8 mouse cellular contexts compared by ENCODE assay signal in genomic region chr9:108824755-108825413, GRCm38 (mm10). TPM values are rescaled to one million over a fixed set of nuclear protein-coding genes. Genes with fewer than 3 reads are reported as not detected.
A peak's percentile ranks its signal among the peaks of the same experiment; 100 is the strongest.
DNase-seq lines count a peak whose midpoint lies in the region; ATAC-seq lines count a peak whose summit lies in the region.

No protein-coding gene starts in this region.

- peak; percentile 91 for ATAC-seq in hindbrain, embryonic 16.5 days
- ATAC-seq in midbrain, embryonic 11.5 days (ENCODE audit: low FRiP score) = peak; percentile 83
- no peak for ATAC-seq in erythroid progenitor cell, adult 5-6 weeks (replicated peaks; ENCODE audit: low FRiP score, poor library complexity, severe bottlenecking)

- peaks cover 20% of the 10 kb centered on the region for H3K4me1 ChIP-seq in hindbrain, embryonic 16.5 days (ENCODE audit: control insufficient read depth, insufficient read depth, low read depth, low read length)
- H3K4me1 ChIP-seq in midbrain, embryonic 11.5 days (ENCODE audit: control insufficient read depth, insufficient read depth, low read length) = peaks cover 21% of the 10 kb centered on the region

- peak overlapping the region; percentile 90 for H3K27ac ChIP-seq in hindbrain, embryonic 16.5 days (ENCODE audit: low read depth, low read length)
- peak overlapping the region; percentile 35; the same call in 1 of the 2 replicates for H3K27ac ChIP-seq in midbrain, embryonic 11.5 days (ENCODE audit: low read depth, low read length)

- peak overlapping the region; percentile 88 for H3K9ac ChIP-seq in hindbrain, embryonic 16.5 days (ENCODE audit: low read depth, low read length)
- peak overlapping the region; percentile 28; the same call in 1 of the 2 replicates for H3K9ac ChIP-seq in midbrain, embryonic 11.5 days (ENCODE audit: low read length)

- peaks cover 2% of the 10 kb centered on the region for H3K27me3 ChIP-seq in hindbrain, embryonic 16.5 days (replicated peaks; ENCODE audit: control insufficient read depth, insufficient read depth, low read length)
- peaks cover 48% of the 10 kb centered on the region for H3K27me3 ChIP-seq in midbrain, embryonic 11.5 days (ENCODE audit: control insufficient read depth, insufficient read depth, low read length)

- peak overlapping the region; percentile 78 for H3K4me3 ChIP-seq in hindbrain, embryonic 16.5 days (ENCODE audit: low read length)
- H3K4me3 ChIP-seq in midbrain, embryonic 11.5 days (ENCODE audit: low read depth, low read length) = peak overlapping the region; percentile 66

- H3K36me3 ChIP-seq in hindbrain, embryonic 16.5 days (ENCODE audit: control insufficient read depth, insufficient read depth, low read length) = peaks cover 23% of the 10 kb centered on the region
- H3K36me3 ChIP-seq in midbrain, embryonic 11.5 days (ENCODE audit: control insufficient read depth, insufficient read depth, low read length) = no peaks in the 10 kb centered on the region

- H3K9me3 ChIP-seq in hindbrain, embryonic 16.5 days (ENCODE audit: control insufficient read depth, low read length) = no peaks in the 10 kb centered on the region
- no peaks in the 10 kb centered on the region for H3K9me3 ChIP-seq in midbrain, embryonic 11.5 days (ENCODE audit: control insufficient read depth, low read length)

- under 1% methylated on average over 31 of the region's 31 CpGs for WGBS in hindbrain, embryonic 16.5 days
- under 1% methylated on average over 31 of the region's 31 CpGs for WGBS in midbrain, embryonic 11.5 days

- peak overlapping the region; percentile 80 for H3K4me2 ChIP-seq in hindbrain, embryonic 16.5 days (ENCODE audit: low read length)
- peak overlapping the region; percentile 79 for H3K4me2 ChIP-seq in midbrain, embryonic 11.5 days

- DNase-seq in adrenal gland, adult 2 months = peak; percentile 42
- DNase-seq in adrenal gland, postnatal 36 days = no peak
- DNase-seq in embryo, embryonic 11.5 days (ENCODE audit: low read depth, low spot score) = peak; percentile 40
- DNase-seq in midbrain, embryonic 11.5 days (ENCODE audit: low spot score, missing footprints) = peak; percentile 97
- peak; percentile 95 for DNase-seq in telencephalon, adult 2 months (ENCODE audit: low read depth, low spot score)
- no peak for DNase-seq in B cell, adult 2 months

RNA-seq across cellular contexts. Expression of gene Celsr3, which starts 1.2 kb away (rescaled TPM):
- 1 to 10 TPM; 2.2 to 2.3 TPM for total RNA-seq in adrenal gland, adult 2 months (2021)
- 4.9 and 7.2 TPM in 2 replicates for polyA plus RNA-seq in adrenal gland, adult 2 months (2012; rRNA removed)
- total RNA-seq in adrenal gland, postnatal 36 days (2021) = 1 to 10 TPM; 3.0 to 5.8 TPM
- polyA plus RNA-seq in hindbrain, embryonic 16.5 days (2015; fragmentation: Nextera tagmentation; extraction: Ambion mirVana) = 11.6 and 12.8 TPM in 2 replicates
- 5.4 and 6.4 TPM in 2 replicates for polyA plus RNA-seq in midbrain, embryonic 11.5 days (2014; fragmentation: Nextera tagmentation; extraction: Ambion mirVana)
- 2.9 and 4.3 TPM in 2 replicates for total RNA-seq in erythroid progenitor cell, adult 5-6 weeks (2015; ENCODE audit: low replicate concordance)
- total RNA-seq in erythroid progenitor cell, adult 5-6 weeks (2017; ENCODE audit: low replicate concordance) = 0.51 and 0.61 TPM in 2 replicates

RNA-seq across cellular contexts. Expression of gene Nckipsd, which starts 16.7 kb away (rescaled TPM):
- 10 to 100 TPM; 11.1 to 12.0 TPM for total RNA-seq in adrenal gland, adult 2 months (2021)
- 43.1 and 54.5 TPM in 2 replicates for polyA plus RNA-seq in adrenal gland, adult 2 months (2012; rRNA removed)
- 10 to 100 TPM in 1 of 2 experiments, 1 to 10 TPM in 1; 9.8 to 12.5 TPM for total RNA-seq in adrenal gland, postnatal 36 days (2021)
- polyA plus RNA-seq in hindbrain, embryonic 16.5 days (2015; fragmentation: Nextera tagmentation; extraction: Ambion mirVana) = 32.2 and 35.1 TPM in 2 replicates
- 8.3 and 9.2 TPM in 2 replicates for polyA plus RNA-seq in midbrain, embryonic 11.5 days (2014; fragmentation: Nextera tagmentation; extraction: Ambion mirVana)
- total RNA-seq in erythroid progenitor cell, adult 5-6 weeks (2015; ENCODE audit: low replicate concordance) = 2.9 and 6.1 TPM in 2 replicates
- 9.8 and 20.6 TPM in 2 replicates for total RNA-seq in erythroid progenitor cell, adult 5-6 weeks (2017; ENCODE audit: low replicate concordance)

RNA-seq across cellular contexts. Expression of gene Slc26a6, which starts 28.2 kb away (rescaled TPM):
- total RNA-seq in adrenal gland, adult 2 months (2021) = 10 to 100 TPM; 10.1 to 11.7 TPM
- polyA plus RNA-seq in adrenal gland, adult 2 months (2012; rRNA removed) = 10.1 and 11.2 TPM in 2 replicates
- 10 to 100 TPM in 1 of 2 experiments, 1 to 10 TPM in 1; 8.5 to 10.9 TPM for total RNA-seq in adrenal gland, postnatal 36 days (2021)
- 21.9 and 22.2 TPM in 2 replicates for polyA plus RNA-seq in hindbrain, embryonic 16.5 days (2015; fragmentation: Nextera tagmentation; extraction: Ambion mirVana)
- polyA plus RNA-seq in midbrain, embryonic 11.5 days (2014; fragmentation: Nextera tagmentation; extraction: Ambion mirVana) = 7.5 and 8.0 TPM in 2 replicates
- total RNA-seq in erythroid progenitor cell, adult 5-6 weeks (2015; ENCODE audit: low replicate concordance) = not detected in 2 replicates
- not detected in 2 replicates for total RNA-seq in erythroid progenitor cell, adult 5-6 weeks (2017; ENCODE audit: low replicate concordance)

RNA-seq across cellular contexts. Expression of gene Ip6k2, which starts 41.3 kb away (rescaled TPM):
- 10 to 100 TPM; 82.9 to 85.9 TPM for total RNA-seq in adrenal gland, adult 2 months (2021)
- polyA plus RNA-seq in adrenal gland, adult 2 months (2012; rRNA removed) = 73.4 and 92.1 TPM in 2 replicates
- total RNA-seq in adrenal gland, postnatal 36 days (2021) = 10 to 100 TPM; 77.3 to 99.4 TPM
- polyA plus RNA-seq in hindbrain, embryonic 16.5 days (2015; fragmentation: Nextera tagmentation; extraction: Ambion mirVana) = 178 and 185 TPM in 2 replicates
- polyA plus RNA-seq in midbrain, embryonic 11.5 days (2014; fragmentation: Nextera tagmentation; extraction: Ambion mirVana) = 104 and 109 TPM in 2 replicates
- total RNA-seq in erythroid progenitor cell, adult 5-6 weeks (2015; ENCODE audit: low replicate concordance) = 16.2 and 32.7 TPM in 2 replicates
- 32.5 and 80.9 TPM in 2 replicates for total RNA-seq in erythroid progenitor cell, adult 5-6 weeks (2017; ENCODE audit: low replicate concordance)

Comparison
In these comparisons a context has a peak if more than half of its experiments do, and no peak if none do; other contexts are left out.
1. DNase-seq: peak in adrenal gland, adult 2 months (single experiment), embryo, embryonic 11.5 days (single experiment), midbrain, embryonic 11.5 days (single experiment) and telencephalon, adult 2 months (single experiment); none in adrenal gland, postnatal 36 days (0 of 2) and B cell, adult 2 months (0 of 2).
2. RNA of gene Slc26a6, which starts 28.2 kb away (total RNA-seq): 10.1 to 11.7 TPM in adrenal gland, adult 2 months and 8.5 to 10.9 TPM in adrenal gland, postnatal 36 days; not detected in erythroid progenitor cell, adult 5-6 weeks; every median in the first group is over 4 times any median in the second.